Mouse (Mus musculus) olfactory bulb, adult 2 months (tissue): ENCODE results near the gene Zfp62. TPM values are rescaled to one million over a fixed set of nuclear protein-coding genes. Genes with fewer than 3 reads are reported as not detected.
"Not testable (repeated sequence)": the region's sequence is repeated elsewhere in the genome, so short reads cannot be mapped to it uniquely, and the experiment has no call there.

Source experiments
- H3K27ac ChIP-seq: fragments of 200-500 bp; 2 replicates; pipeline ENCODE4 v1.5.1; 2012; ENCODE audit warnings: low read depth, low read length; ENCODE audit not compliant: insufficient read depth
- H3K4me1 ChIP-seq: fragments of 200-500 bp; 2 replicates; pipeline ENCODE4 v1.6.1; 2012; ENCODE audit warnings: low read length; ENCODE audit not compliant: control insufficient read depth, insufficient read depth
- H3K4me3 ChIP-seq: fragments of 200-500 bp; 2 replicates; pipeline ENCODE4 v1.5.1; 2012; ENCODE audit warnings: mild to moderate bottlenecking, low read depth, low read length, moderate library complexity; ENCODE audit not compliant: insufficient read depth
- CTCF ChIP-seq: fragments of 200-500 bp; IDR thresholded peaks from 2 replicates; pipeline ENCODE4 v1.5.1; 2012; ENCODE audit warnings: low read depth, mild to moderate bottlenecking, low read length, moderate library complexity; ENCODE audit not compliant: insufficient read depth
- POLR2A ChIP-seq: fragments of 200-500 bp; IDR thresholded peaks from 2 replicates; pipeline ENCODE4 v1.6.1; 2012; ENCODE audit warnings: mild to moderate bottlenecking, low read depth, low read length, moderate library complexity; ENCODE audit not compliant: insufficient read depth
- WGBS: fragments of 180-500 bp; shearing (Covaris S2); methylation state at CpG from one replicate; pipeline ENCODE4 v1.1.7; 2018; 5-methylcytosine and 5-hydroxymethylcytosine counted together
- polyA plus RNA-seq: library from polyadenylated mRNA; stranded (reverse); fragments of >200 nt; gene quantifications from 2 replicates; pipeline ENCODE4 v1.2.4, GENCODE M21; 2012; ENCODE audit warnings: low replicate concordance; ENCODE audit not compliant: missing spikeins, insufficient read depth, insufficient read length

The Zfp62 gene
- polyA plus RNA-seq, 1 experiment = not detected

- 81% methylated on average over 6 of the region's 6 CpGs for WGBS
- Histone ChIP-seq H3K27ac (no peak overlapping the region), H3K4me3 (no peak overlapping the region), H3K4me1 (no peaks in the 10 kb centered on the region)
- TF ChIP-seq POLR2A = no peak
- no peak for TF ChIP-seq CTCF
Measured at GRCm38 (mm10) chr11:49186452-49186851, 16.6 kb upstream of the Zfp62 start.

GRCm38 (mm10) chr11:49186955-49187488 lies 16.1 kb upstream of the Zfp62 start, which contains the start of gene Btnl9:
Gene Btnl9 (minus strand): TSS chr11:49187159.
- no peak for TF ChIP-seq CTCF
- no peak for TF ChIP-seq POLR2A

GRCm38 (mm10) chr11:49187701-49188100 lies 15.4 kb upstream of the Zfp62 start:
- no peak overlapping the region for H3K27ac ChIP-seq
- no peak overlapping the region for H3K4me3 ChIP-seq
- H3K4me1 ChIP-seq = no peaks in the 10 kb centered on the region
- no peak for TF ChIP-seq POLR2A
- no peak for TF ChIP-seq CTCF
- 80% methylated on average over 10 of the region's 10 CpGs for WGBS

More at GRCm38 (mm10) chr11:49186955-49187488, 16.1 kb upstream of the Zfp62 start, which contains the start of gene Btnl9:
- 74% methylated on average over 8 of the region's 8 CpGs for WGBS
- Histone ChIP-seq H3K4me1 (no peaks in the 10 kb centered on the region), H3K27ac (no peak within 1 kb of the TSS), H3K4me3 (no peak within 1 kb of the TSS)

GRCm38 (mm10) chr11:49189737-49190136 lies 13.4 kb upstream of the Zfp62 start:
- no peak overlapping the region for H3K4me3 ChIP-seq
- no peaks in the 10 kb centered on the region for H3K4me1 ChIP-seq
- TF ChIP-seq POLR2A (no peak), CTCF (no peak)
- no peak overlapping the region for H3K27ac ChIP-seq
- WGBS = 5% methylated on average over 7 of the region's 7 CpGs

GRCm38 (mm10) chr11:49191083-49191482 lies 12.0 kb upstream of the Zfp62 start:
- 58% methylated on average over 2 of the region's 2 CpGs for WGBS
- no peaks in the 10 kb centered on the region for H3K4me1 ChIP-seq
- no peak overlapping the region for H3K27ac ChIP-seq
- no peak overlapping the region for H3K4me3 ChIP-seq
- no peak for TF ChIP-seq POLR2A
- TF ChIP-seq CTCF = no peak

- H3K27ac ChIP-seq, H3K4me1 ChIP-seq: not testable (repeated sequence)
- WGBS = 94% methylated on average over 9 of the region's 9 CpGs
Measured at GRCm38 (mm10) chr11:49194771-49195170, 8.3 kb upstream of the Zfp62 start.

GRCm38 (mm10) chr11:49195819-49196322 lies 7.2 kb upstream of the Zfp62 start:
- TF ChIP-seq CTCF (no peak), POLR2A (no peak)
- no peaks in the 10 kb centered on the region for H3K4me1 ChIP-seq
- H3K4me3 ChIP-seq = no peak overlapping the region
- H3K27ac ChIP-seq = no peak overlapping the region
- 89% methylated on average over 7 of the region's 7 CpGs for WGBS

More at GRCm38 (mm10) chr11:49194771-49195170, 8.3 kb upstream of the Zfp62 start:
- not testable (repeated sequence) for H3K4me3 ChIP-seq

GRCm38 (mm10) chr11:49200666-49201065 lies 2.4 kb upstream of the Zfp62 start:
- no peak overlapping the region for H3K27ac ChIP-seq

GRCm38 (mm10) chr11:49201142-49201541 lies 1.9 kb upstream of the Zfp62 start:
- H3K4me1 ChIP-seq = peaks cover 3% of the 10 kb centered on the region; the same call in 1 of the 2 replicates
- no peak overlapping the region for H3K27ac ChIP-seq
- TF ChIP-seq POLR2A (no peak), CTCF (no peak)
- H3K4me3 ChIP-seq = no peak overlapping the region

More at GRCm38 (mm10) chr11:49200666-49201065, 2.4 kb upstream of the Zfp62 start:
- H3K4me3 ChIP-seq = no peak overlapping the region
- TF ChIP-seq POLR2A = no peak
- TF ChIP-seq CTCF = no peak
- H3K4me1 ChIP-seq = peaks cover 3% of the 10 kb centered on the region; the same call in 1 of the 2 replicates

GRCm38 (mm10) chr11:49202071-49202470 lies 1.0 kb upstream of the Zfp62 start:
- TF ChIP-seq CTCF (no peak), POLR2A (no peak)
- WGBS = 42% methylated on average over 2 of the region's 2 CpGs
- no peak overlapping the region for H3K4me3 ChIP-seq
- H3K27ac ChIP-seq = no peak overlapping the region
- H3K4me1 ChIP-seq = peaks cover 3% of the 10 kb centered on the region; the same call in 1 of the 2 replicates
